Mouse (Mus musculus): ENCODE results near the gene Smox. TPM values are rescaled to one million over a fixed set of nuclear protein-coding genes. Genes with fewer than 3 reads are reported as not detected.

Gene Smox
- polyA plus RNA-seq, 1 experiment from 2014 or later = 33.5 TPM

- H3K9me3 ChIP-seq (replicated peaks; ENCODE audit: control insufficient read depth, low read length) = no peaks in the 10 kb centered on the region
- H3K27me3 ChIP-seq (replicated peaks; ENCODE audit: control insufficient read depth, insufficient read depth, low read length) = peaks cover 56% of the 10 kb centered on the region
- no peaks in the 10 kb centered on the region for H3K36me3 ChIP-seq (ENCODE audit: control insufficient read depth, insufficient read depth, low read length)
- H3K9ac ChIP-seq (ENCODE audit: low read length) = peak overlapping the region; percentile 32; the same call in 1 of the 2 replicates
- WGBS = under 1% methylated on average over 29 of the region's 30 CpGs
- DNase-seq (ENCODE audit: low spot score) = peak; percentile 69
- H3K4me2 ChIP-seq (ENCODE audit: low read length) = peak overlapping the region; percentile 68
- ATAC-seq = peak; percentile 67; the same call in 1 of the 2 replicates
- no peak overlapping the region for H3K27ac ChIP-seq (ENCODE audit: low read depth, low read length)
- no peaks in the 10 kb centered on the region for H3K4me1 ChIP-seq (ENCODE audit: control insufficient read depth, insufficient read depth, low read length)
- H3K4me3 ChIP-seq (ENCODE audit: low read depth, low read length) = peak overlapping the region; percentile 39
Observed at GRCm38 (mm10) chr2:131562586-131563122, 71.4 kb downstream of the Smox start.

Other genes with a start within 250 kb of the Smox start
- 29.4 and 34.4 TPM in 2 replicates for gene Pank2, start 229.0 kb upstream of the Smox start, polyA plus RNA-seq (2014; fragmentation: Nextera tagmentation; extraction: Ambion mirVana)
- 13.9 and 16.2 TPM in 2 replicates for gene Rnf24, start 138.6 kb upstream of the Smox start, polyA plus RNA-seq (2014; fragmentation: Nextera tagmentation; extraction: Ambion mirVana)
- gene Adra1d, start 70.8 kb downstream of the Smox start, polyA plus RNA-seq (2014; fragmentation: Nextera tagmentation; extraction: Ambion mirVana) = not detected in 2 replicates

Data from forebrain, embryonic 14.5 days (tissue).